Comparison of ENCODE assay signal across 8 mouse cellular contexts in the genomic region with DNA sequence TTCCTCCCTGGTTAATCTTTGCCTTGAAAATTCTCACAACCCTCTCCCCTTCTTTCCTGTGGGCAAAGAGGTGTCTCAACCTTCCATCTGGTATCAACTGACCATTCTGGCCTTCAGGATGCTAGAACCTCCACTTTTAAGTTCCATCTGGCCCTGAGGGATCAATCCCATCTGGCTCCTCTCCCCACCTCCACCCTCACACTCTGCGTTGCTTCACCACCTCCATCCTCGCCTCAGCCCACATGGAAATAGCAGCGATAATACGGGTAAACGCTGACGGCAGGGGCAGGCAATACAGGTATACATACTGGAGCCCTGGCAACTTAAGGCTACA. TPM values are rescaled to one million over a fixed set of nuclear protein-coding genes. Genes with fewer than 3 reads are reported as not detected.
DNase-seq lines count a peak whose midpoint lies in the region; ATAC-seq and TF ChIP-seq lines count a peak whose summit lies in the region.

No protein-coding gene starts in this region.

- H3K36me3 ChIP-seq in embryonic facial prominence, embryonic 12.5 days = peaks cover 23% of the 10 kb centered on the region
- H3K36me3 ChIP-seq in hindbrain, postnatal 0 days (ENCODE audit: insufficient read depth, low read length) = peaks cover 23% of the 10 kb centered on the region
- H3K36me3 ChIP-seq in neural tube, embryonic 13.5 days = peaks cover 33% of the 10 kb centered on the region

- peaks cover 4% of the 10 kb centered on the region; the same call in 1 of the 2 replicates for H3K4me1 ChIP-seq in lung, adult 2 months (ENCODE audit: control insufficient read depth, insufficient read depth, low read length)
- H3K4me1 ChIP-seq in embryonic facial prominence, embryonic 12.5 days = peaks cover 9% of the 10 kb centered on the region; the same call in 1 of the 2 replicates
- peaks cover 5% of the 10 kb centered on the region for H3K4me1 ChIP-seq in hindbrain, postnatal 0 days (ENCODE audit: insufficient read depth, low read length)
- peaks cover 25% of the 10 kb centered on the region for H3K4me1 ChIP-seq in neural tube, embryonic 13.5 days (replicated peaks)

- H3K9me3 ChIP-seq in embryonic facial prominence, embryonic 12.5 days = no peaks in the 10 kb centered on the region
- H3K9me3 ChIP-seq in hindbrain, postnatal 0 days (ENCODE audit: low read length) = no peaks in the 10 kb centered on the region
- no peaks in the 10 kb centered on the region for H3K9me3 ChIP-seq in neural tube, embryonic 13.5 days

- H3K27ac ChIP-seq in embryonic facial prominence, embryonic 12.5 days = no peak overlapping the region
- H3K27ac ChIP-seq in hindbrain, postnatal 0 days = no peak overlapping the region
- H3K27ac ChIP-seq in neural tube, embryonic 13.5 days (replicated peaks) = no peak overlapping the region

- TF ChIP-seq POLR2A in lung, adult 2 months (IDR thresholded peaks at IDR 0.05; ENCODE audit: borderline replicate concordance, extremely low read depth, low read depth, low read length) = no peak

- DNase-seq in lung, adult 2 months = no peak
- DNase-seq in lung, postnatal 14 days = no peak
- no peak for DNase-seq in hindbrain, postnatal 0 days (ENCODE audit: low spot score)
- no peak for DNase-seq in urinary bladder, postnatal 14 days (ENCODE audit: low spot score)
- no peak for DNase-seq in frontal cortex, postnatal 25 days (ENCODE audit: low spot score in 2 of 2)
- no peak for DNase-seq in cerebellum, postnatal 36 days

- TF ChIP-seq CTCF in lung, adult 2 months (IDR thresholded peaks at IDR 0.05; ENCODE audit: insufficient read depth, low read length) = no peak
- TF ChIP-seq CTCF in hindbrain, postnatal 0 days (IDR thresholded peaks at IDR 0.05; ENCODE audit: low read depth) = no peak

- no peak overlapping the region for H3K9ac ChIP-seq in embryonic facial prominence, embryonic 12.5 days
- peak overlapping the region; percentile 62; the same call in 1 of the 2 replicates for H3K9ac ChIP-seq in hindbrain, postnatal 0 days (replicated peaks; ENCODE audit: low read length)
- 0 out of 2 replicates have a peak overlapping the region, but pooled peaks have one; percentile 69 for H3K9ac ChIP-seq in neural tube, embryonic 13.5 days

- peak overlapping the region; percentile 69 for H3K4me3 ChIP-seq in lung, adult 2 months (replicated peaks; ENCODE audit: extremely low read depth, low read depth, low read length)
- H3K4me3 ChIP-seq in embryonic facial prominence, embryonic 12.5 days = peak overlapping the region; percentile 50; the same call in 1 of the 2 replicates
- peak overlapping the region; percentile 46 for H3K4me3 ChIP-seq in hindbrain, postnatal 0 days (ENCODE audit: low read length)
- peak overlapping the region; percentile 54; the same call in 1 of the 2 replicates for H3K4me3 ChIP-seq in neural tube, embryonic 13.5 days

- H3K4me2 ChIP-seq in embryonic facial prominence, embryonic 12.5 days (replicated peaks) = peak overlapping the region; percentile 92
- H3K4me2 ChIP-seq in hindbrain, postnatal 0 days (ENCODE audit: low read depth, low read length) = peak overlapping the region; percentile 74
- peak overlapping the region; percentile 86 for H3K4me2 ChIP-seq in neural tube, embryonic 13.5 days

- no peak for ATAC-seq in embryonic facial prominence, embryonic 12.5 days (ENCODE audit: insufficient number of reproducible peaks, insufficient read depth, low FRiP score, low TSS enrichment)
- peak; percentile 3; the same call in 1 of the 2 replicates for ATAC-seq in hindbrain, postnatal 0 days
- ATAC-seq in neural tube, embryonic 13.5 days (ENCODE audit: low read depth) = no peak

- peaks cover 62% of the 10 kb centered on the region for H3K27me3 ChIP-seq in embryonic facial prominence, embryonic 12.5 days
- H3K27me3 ChIP-seq in hindbrain, postnatal 0 days (ENCODE audit: insufficient read depth, low read length) = peaks cover 13% of the 10 kb centered on the region; the same call in 1 of the 2 replicates
- H3K27me3 ChIP-seq in neural tube, embryonic 13.5 days = peaks cover 72% of the 10 kb centered on the region

- WGBS in lung, adult 2 months = 1% methylated on average over 6 of the region's 6 CpGs
- WGBS in embryonic facial prominence, embryonic 12.5 days = 5% methylated on average over 6 of the region's 6 CpGs
- 6% methylated on average over 6 of the region's 6 CpGs for WGBS in hindbrain, postnatal 0 days
- WGBS in neural tube, embryonic 13.5 days = 5% methylated on average over 6 of the region's 6 CpGs

RNA-seq across cellular contexts. Expression of gene Tuba4a, which starts 1.8 kb away (rescaled TPM):
- polyA plus RNA-seq in lung, adult 2 months (2012; rRNA removed) = 36.6 and 103 TPM in 2 replicates
- 16.2 and 18.7 TPM in 2 replicates for polyA plus RNA-seq in embryonic facial prominence, embryonic 12.5 days (2016; fragmentation: Nextera tagmentation; extraction: Ambion mirVana)
- 180 and 235 TPM in 2 replicates for total RNA-seq in hindbrain, postnatal 0 days (2014; rRNA removed)
- polyA plus RNA-seq in hindbrain, postnatal 0 days (2015; fragmentation: Nextera tagmentation; extraction: Ambion mirVana) = 155 and 163 TPM in 2 replicates
- 10.5 and 10.6 TPM in 2 replicates for polyA plus RNA-seq in neural tube, embryonic 13.5 days (2015; fragmentation: Nextera tagmentation; extraction: Ambion mirVana)

RNA-seq across cellular contexts. Expression of gene Stk16, which starts 7.2 kb away (rescaled TPM):
- polyA plus RNA-seq in lung, adult 2 months (2012; rRNA removed) = 130 and 140 TPM in 2 replicates
- 132 and 138 TPM in 2 replicates for polyA plus RNA-seq in embryonic facial prominence, embryonic 12.5 days (2016; fragmentation: Nextera tagmentation; extraction: Ambion mirVana)
- total RNA-seq in hindbrain, postnatal 0 days (2014; rRNA removed) = 84.8 and 105 TPM in 2 replicates
- polyA plus RNA-seq in hindbrain, postnatal 0 days (2015; fragmentation: Nextera tagmentation; extraction: Ambion mirVana) = 103 and 112 TPM in 2 replicates
- 128 and 138 TPM in 2 replicates for polyA plus RNA-seq in neural tube, embryonic 13.5 days (2015; fragmentation: Nextera tagmentation; extraction: Ambion mirVana)

RNA-seq across cellular contexts. Expression of gene Glb1l, which starts 7.2 kb away (rescaled TPM):
- 8.8 and 15.4 TPM in 2 replicates for polyA plus RNA-seq in lung, adult 2 months (2012; rRNA removed)
- 21.6 and 21.7 TPM in 2 replicates for polyA plus RNA-seq in embryonic facial prominence, embryonic 12.5 days (2016; fragmentation: Nextera tagmentation; extraction: Ambion mirVana)
- 14.8 and 15.3 TPM in 2 replicates for total RNA-seq in hindbrain, postnatal 0 days (2014; rRNA removed)
- polyA plus RNA-seq in hindbrain, postnatal 0 days (2015; fragmentation: Nextera tagmentation; extraction: Ambion mirVana) = 15.5 TPM in 2 replicates
- 16.6 and 19.7 TPM in 2 replicates for polyA plus RNA-seq in neural tube, embryonic 13.5 days (2015; fragmentation: Nextera tagmentation; extraction: Ambion mirVana)

RNA-seq across cellular contexts. Expression of gene A630095N17Rik, which starts 14.0 kb away (rescaled TPM):
- not detected in 2 replicates for polyA plus RNA-seq in lung, adult 2 months (2012; rRNA removed)
- polyA plus RNA-seq in embryonic facial prominence, embryonic 12.5 days (2016; fragmentation: Nextera tagmentation; extraction: Ambion mirVana) = not detected in 2 replicates
- not detected in 2 replicates for total RNA-seq in hindbrain, postnatal 0 days (2014; rRNA removed)
- 0.29 and 0.31 TPM in 2 replicates for polyA plus RNA-seq in hindbrain, postnatal 0 days (2015; fragmentation: Nextera tagmentation; extraction: Ambion mirVana)
- polyA plus RNA-seq in neural tube, embryonic 13.5 days (2015; fragmentation: Nextera tagmentation; extraction: Ambion mirVana) = not detected in 2 replicates

RNA-seq across cellular contexts. Expression of gene Dnajb2, which starts 18.3 kb away (rescaled TPM):
- 54.5 and 56.1 TPM in 2 replicates for polyA plus RNA-seq in lung, adult 2 months (2012; rRNA removed)
- polyA plus RNA-seq in embryonic facial prominence, embryonic 12.5 days (2016; fragmentation: Nextera tagmentation; extraction: Ambion mirVana) = 40.0 and 45.0 TPM in 2 replicates
- 33.3 and 48.0 TPM in 2 replicates for total RNA-seq in hindbrain, postnatal 0 days (2014; rRNA removed)
- polyA plus RNA-seq in hindbrain, postnatal 0 days (2015; fragmentation: Nextera tagmentation; extraction: Ambion mirVana) = 62.6 and 64.5 TPM in 2 replicates
- 68.2 and 73.0 TPM in 2 replicates for polyA plus RNA-seq in neural tube, embryonic 13.5 days (2015; fragmentation: Nextera tagmentation; extraction: Ambion mirVana)
